In genomic region chr10:117274645-117275044, GRCm38 (mm10) we compare ENCODE assay signal across 14 mouse cellular contexts. TPM values are rescaled to one million over a fixed set of nuclear protein-coding genes. Genes with fewer than 3 reads are reported as not detected.
"Had no signal": no experiment of that assay in that cellular context is flagged by ENCODE, and none has a peak within 500 bp of the region (broad histone marks: within the 10 kb centered on the region; RNA-seq: fewer than 3 reads in every experiment).

No protein-coding gene starts in this region.

RNA-seq across cellular contexts. Expression of gene 9530003J23Rik, which starts 36.1 kb away (rescaled TPM):
- total RNA-seq: heart, adult 8-10 months; heart, postnatal 10 days; heart, postnatal 14 days; heart, postnatal 25 days; heart, postnatal 36 days; heart, postnatal 4 days; hindbrain, postnatal 0 days; layer of hippocampus, adult 18-20 months; layer of hippocampus, adult 2 months; layer of hippocampus, adult 8-10 months; layer of hippocampus, postnatal 10 days; layer of hippocampus, postnatal 14 days; layer of hippocampus, postnatal 25 days; layer of hippocampus, postnatal 36 days had no signal
